Mouse (Mus musculus): ENCODE measurements at regions not wholly inside any gene's neighbourhood (a gene's known extent, or its start where the extent isn't known, plus 50 kb on each side); places are given as distances from the start of the nearest gene placed in this dataset.

DNA sequence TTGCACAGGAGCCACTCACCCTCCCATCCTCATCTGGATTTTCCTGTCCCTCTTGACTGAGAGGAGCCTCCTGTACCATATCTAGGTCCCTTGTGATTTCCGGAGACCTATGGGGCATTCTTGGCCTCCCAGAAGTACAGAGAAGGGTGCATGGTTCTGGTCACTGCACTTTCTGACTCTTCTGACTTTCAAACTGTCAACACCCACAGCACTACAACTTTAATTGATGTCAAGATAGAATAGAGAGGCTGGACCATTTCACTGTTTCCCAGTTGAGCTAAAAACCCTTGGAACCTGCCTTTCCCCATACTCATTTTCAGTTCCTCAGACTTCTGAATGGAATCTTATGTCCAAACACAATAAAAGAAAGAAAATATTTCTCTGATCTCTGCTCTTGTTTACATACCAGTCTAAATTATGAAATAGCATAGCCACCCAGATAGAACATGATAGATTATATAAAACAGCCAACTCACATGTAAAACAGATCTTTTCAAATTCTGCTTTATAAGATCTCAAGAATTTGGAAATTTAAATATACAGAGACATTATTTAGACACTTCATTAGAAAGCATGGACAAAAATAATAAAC is 144.2 kb downstream of the Ptger3 start:
- DNase-seq (ENCODE audit: low read depth, low spot score), result no peak

- no peak for DNase-seq (ENCODE audit: low read depth, low spot score)
These were observed 133.3 kb downstream of the Ptger3 start for GRCm38 (mm10) chr3:157699961-157700360.

GRCm38 (mm10) chr3:157698529-157698928 is 131.8 kb downstream of the Ptger3 start:
- no peak for DNase-seq (ENCODE audit: low read depth, low spot score)

DNA sequence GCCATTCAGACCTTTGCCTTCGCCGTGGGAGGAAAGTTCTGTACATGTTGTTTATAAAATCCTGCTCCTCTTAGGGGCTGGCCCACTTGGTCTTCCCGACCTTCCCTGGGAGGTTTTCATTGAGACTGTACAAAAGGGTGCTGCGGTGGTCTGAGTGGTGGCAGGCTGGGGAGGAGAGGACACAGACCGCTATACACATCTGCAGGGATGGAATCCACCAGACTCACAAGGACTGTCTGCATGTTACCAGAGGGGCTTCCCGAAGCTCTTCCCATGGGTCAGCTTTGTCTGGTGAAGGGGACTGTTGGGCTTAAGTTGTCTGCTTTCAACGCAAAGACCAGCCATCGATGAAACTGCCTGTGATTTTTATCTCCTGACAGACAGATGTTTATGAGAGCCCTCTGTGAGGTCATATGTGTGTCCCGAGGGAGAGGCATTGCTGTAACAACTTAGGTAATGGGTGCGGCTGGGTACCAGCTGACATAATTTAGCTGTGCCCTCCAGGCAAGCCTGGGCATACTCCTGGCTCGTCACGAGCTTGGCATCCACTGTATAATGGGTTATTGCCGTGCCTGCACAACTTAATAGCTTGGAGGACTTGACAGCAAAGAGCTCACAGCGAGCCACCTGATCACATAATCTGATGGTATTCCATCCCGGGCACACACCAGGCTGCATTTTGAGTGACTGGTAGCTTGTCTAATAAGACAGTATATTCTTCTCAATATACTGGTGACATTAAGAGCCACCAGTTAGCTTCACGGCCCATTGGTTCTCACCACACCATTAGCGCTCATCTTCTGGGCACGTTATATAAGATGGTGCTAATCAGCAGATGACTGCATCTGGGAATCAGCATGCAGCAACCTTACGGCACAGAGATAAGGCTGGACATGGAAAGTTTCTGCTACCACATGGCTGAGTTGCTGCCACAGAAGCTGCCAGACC is 128.7 kb downstream of the Ptger3 start:
- DNase-seq (ENCODE audit: low read depth, low spot score), result no peak
